Mouse (Mus musculus): ENCODE measurements at regions not wholly inside any gene's neighbourhood (a gene's known extent, or its start where the extent isn't known, plus 50 kb on each side); places are given as distances from the start of the nearest gene placed in this dataset.
A peak's percentile ranks its signal among the peaks of the same experiment; 100 is the strongest.

- DNase-seq (ENCODE audit: low spot score in 2 of 2): no peak
Measured at GRCm38 (mm10) chr14:71231223-71231815, 631.7 kb upstream of the Fam160b2 start.

- DNase-seq (ENCODE audit: low spot score in 2 of 2): peak in 1 of 2 experiments; percentile 3
Measured at GRCm38 (mm10) chr14:71230484-71231188, 631.0 kb upstream of the Fam160b2 start.

GRCm38 (mm10) chr14:71229955-71230354 lies 630.3 kb upstream of the Fam160b2 start:
- no peak for DNase-seq (ENCODE audit: low spot score in 2 of 2)

- DNase-seq (ENCODE audit: low spot score in 2 of 2): no peak
Measured at GRCm38 (mm10) chr14:71228894-71229446, 629.3 kb upstream of the Fam160b2 start.

- no peak for DNase-seq (ENCODE audit: low spot score in 2 of 2)
Measured at GRCm38 (mm10) chr14:71217041-71217440, 617.4 kb upstream of the Fam160b2 start.

GRCm38 (mm10) chr14:71211359-71211978 lies 611.8 kb upstream of the Fam160b2 start:
- DNase-seq (ENCODE audit: low spot score in 2 of 2): no peak

- DNase-seq (ENCODE audit: low spot score in 2 of 2): no peak
Measured at GRCm38 (mm10) chr14:71203459-71203858, 603.8 kb upstream of the Fam160b2 start.

- no peak for DNase-seq (ENCODE audit: low spot score in 2 of 2)
Measured at GRCm38 (mm10) chr14:71200917-71201316, 601.3 kb upstream of the Fam160b2 start.

- no peak for DNase-seq (ENCODE audit: low spot score in 2 of 2)
Measured at GRCm38 (mm10) chr14:71199178-71199879, 599.7 kb upstream of the Fam160b2 start.

- no peak for DNase-seq (ENCODE audit: low spot score in 2 of 2)
Measured at GRCm38 (mm10) chr14:71194219-71194618, 594.6 kb upstream of the Fam160b2 start.

- no peak for DNase-seq (ENCODE audit: low spot score in 2 of 2)
Measured at GRCm38 (mm10) chr14:71192486-71192885, 592.9 kb upstream of the Fam160b2 start.

GRCm38 (mm10) chr14:71189360-71189759 lies 589.7 kb upstream of the Fam160b2 start:
- no peak for DNase-seq (ENCODE audit: low spot score in 2 of 2)

- DNase-seq (ENCODE audit: low spot score in 2 of 2): no peak
Measured at GRCm38 (mm10) chr14:71177341-71177740, 577.7 kb upstream of the Fam160b2 start.

GRCm38 (mm10) chr14:71174175-71174574 lies 574.5 kb upstream of the Fam160b2 start:
- DNase-seq (ENCODE audit: low spot score in 2 of 2): no peak

- no peak for DNase-seq (ENCODE audit: low spot score in 2 of 2)
Measured at GRCm38 (mm10) chr14:71159556-71159955, 559.9 kb upstream of the Fam160b2 start.

- DNase-seq (ENCODE audit: low spot score in 2 of 2): no peak
Measured at GRCm38 (mm10) chr14:71142465-71142864, 542.8 kb upstream of the Fam160b2 start.

GRCm38 (mm10) chr14:71129771-71130211 lies 530.2 kb upstream of the Fam160b2 start:
- DNase-seq (ENCODE audit: low spot score in 2 of 2): no peak

GRCm38 (mm10) chr14:71128495-71128894 lies 528.9 kb upstream of the Fam160b2 start:
- DNase-seq (ENCODE audit: low spot score in 2 of 2): no peak

GRCm38 (mm10) chr14:71118681-71119080 lies 519.0 kb upstream of the Fam160b2 start:
- DNase-seq (ENCODE audit: low spot score in 2 of 2): no peak

- DNase-seq (ENCODE audit: low spot score in 2 of 2): no peak
Measured at GRCm38 (mm10) chr14:71115798-71116432, 516.3 kb upstream of the Fam160b2 start.

- no peak for DNase-seq (ENCODE audit: low spot score in 2 of 2)
Measured at GRCm38 (mm10) chr14:71115095-71115797, 515.6 kb upstream of the Fam160b2 start.

Measured in frontal cortex, postnatal 14 days (tissue).